Mouse (Mus musculus): ENCODE measurements around the gene Elp6. TPM values are rescaled to one million over a fixed set of nuclear protein-coding genes. Genes with fewer than 3 reads are reported as not detected.

Gene Elp6
- polyA plus RNA-seq, 1 experiment from 2014 or later = 36.8 TPM

DNA sequence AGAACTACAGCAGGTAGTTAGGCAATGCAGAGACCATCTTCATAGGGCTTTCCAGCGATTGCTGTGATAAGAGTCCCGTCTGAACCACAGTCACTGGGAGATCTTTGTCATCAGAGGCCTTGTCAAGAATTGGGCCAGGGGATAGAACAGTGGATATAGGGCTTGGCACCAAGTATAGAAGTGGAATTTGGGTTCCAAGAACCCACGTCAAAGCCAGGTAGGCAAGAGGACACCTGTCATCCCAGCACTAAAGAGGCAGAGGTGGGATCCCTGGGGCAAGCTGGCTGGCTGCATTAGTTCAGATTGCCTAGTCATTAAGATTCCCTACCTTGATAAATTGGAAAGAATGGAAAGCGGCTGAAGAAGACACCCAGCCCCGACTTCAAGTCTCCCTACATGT, 1.4 kb downstream of the Elp6 start:
- Histone ChIP-seq H3K4me1 (replicated peaks; ENCODE audit: control insufficient read depth, insufficient read depth, low read length) (peaks cover 12% of the 10 kb centered on the region), H3K9ac (replicated peaks; ENCODE audit: low read depth, low read length) (no peak overlapping the region), H3K27me3 (replicated peaks; ENCODE audit: control insufficient read depth, insufficient read depth, low read length) (no peaks in the 10 kb centered on the region), H3K36me3 (ENCODE audit: control insufficient read depth, insufficient read depth) (peaks cover 5% of the 10 kb centered on the region; the same call in 1 of the 2 replicates), H3K4me3 (replicated peaks; ENCODE audit: low read length) (no peak overlapping the region), H3K4me2 (ENCODE audit: low read length) (peak overlapping the region; percentile 77), H3K9me3 (ENCODE audit: control insufficient read depth, low read length) (no peaks in the 10 kb centered on the region), H3K27ac (ENCODE audit: low read length) (no peak overlapping the region)
- 93% methylated on average over 5 of the region's 5 CpGs for WGBS
- ATAC-seq = no peak

GRCm38 (mm10) chr9:110314706-110315105, 9.7 kb downstream of the Elp6 start:
- WGBS = 81% methylated on average over 5 of the region's 5 CpGs

GRCm38 (mm10) chr9:110315410-110315809, 10.4 kb downstream of the Elp6 start:
- Histone ChIP-seq H3K4me3 (replicated peaks; ENCODE audit: low read length) (no peak overlapping the region), H3K27ac (ENCODE audit: low read length) (no peak overlapping the region), H3K27me3 (replicated peaks; ENCODE audit: control insufficient read depth, insufficient read depth, low read length) (no peaks in the 10 kb centered on the region), H3K9ac (replicated peaks; ENCODE audit: low read depth, low read length) (no peak overlapping the region), H3K9me3 (ENCODE audit: control insufficient read depth, low read length) (no peaks in the 10 kb centered on the region), H3K4me2 (ENCODE audit: low read length) (no peak overlapping the region), H3K4me1 (replicated peaks; ENCODE audit: control insufficient read depth, insufficient read depth, low read length) (no peaks in the 10 kb centered on the region), H3K36me3 (ENCODE audit: control insufficient read depth, insufficient read depth) (peaks cover 18% of the 10 kb centered on the region)
- no peak for ATAC-seq
- 93% methylated on average over 6 of the region's 6 CpGs for WGBS

More at GRCm38 (mm10) chr9:110314706-110315105, 9.7 kb downstream of the Elp6 start:
- no peak overlapping the region for H3K27ac ChIP-seq (ENCODE audit: low read length)
- no peak for ATAC-seq
- H3K9me3 ChIP-seq (ENCODE audit: control insufficient read depth, low read length) = no peaks in the 10 kb centered on the region
- no peak overlapping the region for H3K4me2 ChIP-seq (ENCODE audit: low read length)
- H3K36me3 ChIP-seq (ENCODE audit: control insufficient read depth, insufficient read depth) = peaks cover 14% of the 10 kb centered on the region
- H3K27me3 ChIP-seq (replicated peaks; ENCODE audit: control insufficient read depth, insufficient read depth, low read length) = no peaks in the 10 kb centered on the region
- H3K4me3 ChIP-seq (replicated peaks; ENCODE audit: low read length) = no peak overlapping the region
- H3K9ac ChIP-seq (replicated peaks; ENCODE audit: low read depth, low read length) = no peak overlapping the region
- H3K4me1 ChIP-seq (replicated peaks; ENCODE audit: control insufficient read depth, insufficient read depth, low read length) = no peaks in the 10 kb centered on the region

DNA sequence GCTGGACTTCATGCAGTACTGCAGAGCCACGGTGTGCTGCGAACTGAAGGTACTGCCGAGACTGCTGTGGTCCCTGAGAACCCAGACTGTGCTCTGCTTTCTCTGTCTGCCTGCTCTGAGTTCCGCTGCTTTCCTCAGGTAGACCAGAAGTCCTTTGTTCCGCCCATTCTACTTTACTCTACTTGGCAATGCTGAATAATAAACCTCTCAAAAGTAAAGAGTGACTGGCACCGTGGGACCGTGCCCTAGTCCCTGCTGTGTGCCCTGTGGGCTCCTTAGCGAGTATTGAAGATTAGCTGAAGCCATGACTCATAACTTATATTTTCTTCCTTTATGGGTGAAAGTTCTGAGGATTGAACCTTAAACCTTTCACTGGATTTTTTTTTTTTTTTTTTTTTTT, 10.9 kb downstream of the Elp6 start:
- ATAC-seq = no peak
- Histone ChIP-seq H3K36me3 (ENCODE audit: control insufficient read depth, insufficient read depth) (peaks cover 15% of the 10 kb centered on the region), H3K4me2 (ENCODE audit: low read length) (no peak overlapping the region), H3K9ac (replicated peaks; ENCODE audit: low read depth, low read length) (no peak overlapping the region), H3K4me1 (replicated peaks; ENCODE audit: control insufficient read depth, insufficient read depth, low read length) (no peaks in the 10 kb centered on the region), H3K27ac (ENCODE audit: low read length) (no peak overlapping the region), H3K27me3 (replicated peaks; ENCODE audit: control insufficient read depth, insufficient read depth, low read length) (no peaks in the 10 kb centered on the region), H3K9me3 (ENCODE audit: control insufficient read depth, low read length) (no peaks in the 10 kb centered on the region), H3K4me3 (replicated peaks; ENCODE audit: low read length) (no peak overlapping the region)
- 97% methylated on average over 8 of the region's 8 CpGs for WGBS

DNA sequence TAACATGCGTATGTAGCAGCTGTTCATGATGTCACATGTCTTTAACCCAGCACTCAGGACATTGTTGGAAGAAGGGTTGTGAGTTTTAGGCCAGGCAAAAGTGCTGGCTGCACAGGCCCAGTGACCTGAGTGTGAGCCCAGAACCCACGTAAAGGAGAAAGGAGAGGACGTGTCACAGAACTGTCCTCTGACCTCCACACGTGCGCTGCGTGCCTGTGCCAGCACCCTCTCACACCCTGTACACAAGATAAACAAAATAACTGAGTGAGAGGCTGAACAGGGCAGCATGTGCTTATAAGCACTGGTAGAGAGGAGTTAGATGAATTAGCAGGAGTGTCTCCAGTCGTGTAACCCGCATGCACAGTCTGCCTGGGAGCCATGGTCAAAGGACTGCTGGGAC, 11.5 kb downstream of the Elp6 start:
- no peak for ATAC-seq
- H3K9me3 ChIP-seq (ENCODE audit: control insufficient read depth, low read length) = no peaks in the 10 kb centered on the region
- no peak overlapping the region for H3K27ac ChIP-seq (ENCODE audit: low read length)
- H3K4me2 ChIP-seq (ENCODE audit: low read length) = no peak overlapping the region
- H3K4me3 ChIP-seq (replicated peaks; ENCODE audit: low read length) = no peak overlapping the region
- 92% methylated on average over 8 of the region's 8 CpGs for WGBS
- H3K4me1 ChIP-seq (replicated peaks; ENCODE audit: control insufficient read depth, insufficient read depth, low read length) = no peaks in the 10 kb centered on the region
- H3K9ac ChIP-seq (replicated peaks; ENCODE audit: low read depth, low read length) = no peak overlapping the region
- H3K27me3 ChIP-seq (replicated peaks; ENCODE audit: control insufficient read depth, insufficient read depth, low read length) = no peaks in the 10 kb centered on the region
- peaks cover 13% of the 10 kb centered on the region for H3K36me3 ChIP-seq (ENCODE audit: control insufficient read depth, insufficient read depth)

DNA sequence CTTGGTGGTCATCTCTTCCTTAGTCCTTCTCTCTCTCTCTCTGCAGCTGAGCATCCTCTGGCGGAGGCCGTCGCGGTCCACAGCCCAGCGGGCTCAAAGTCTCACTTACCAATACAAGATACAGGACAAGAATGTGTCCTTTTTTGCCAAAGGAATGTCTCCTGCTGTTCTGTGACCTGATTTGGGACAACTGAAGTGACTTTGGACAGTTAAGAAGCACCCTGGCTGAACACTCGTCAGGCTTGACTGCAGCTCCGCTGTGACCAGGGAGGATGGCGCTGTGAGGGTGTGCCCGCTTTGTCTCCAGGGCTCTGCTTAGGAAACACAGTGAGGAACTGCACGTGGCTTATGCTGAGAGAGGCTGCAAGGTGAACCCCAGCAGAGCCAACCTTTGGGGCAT, 15.8 kb downstream of the Elp6 start:
- Histone ChIP-seq H3K9me3 (ENCODE audit: control insufficient read depth, low read length) (no peaks in the 10 kb centered on the region), H3K36me3 (ENCODE audit: control insufficient read depth, insufficient read depth) (peaks cover 7% of the 10 kb centered on the region; the same call in 1 of the 2 replicates), H3K27me3 (replicated peaks; ENCODE audit: control insufficient read depth, insufficient read depth, low read length) (no peaks in the 10 kb centered on the region), H3K4me1 (replicated peaks; ENCODE audit: control insufficient read depth, insufficient read depth, low read length) (no peaks in the 10 kb centered on the region), H3K4me3 (replicated peaks; ENCODE audit: low read length) (no peak overlapping the region), H3K4me2 (ENCODE audit: low read length) (no peak overlapping the region), H3K27ac (ENCODE audit: low read length) (no peak overlapping the region), H3K9ac (replicated peaks; ENCODE audit: low read depth, low read length) (no peak overlapping the region)
- ATAC-seq = no peak
- WGBS = 84% methylated on average over 10 of the region's 10 CpGs

- Histone ChIP-seq H3K36me3 (ENCODE audit: control insufficient read depth, insufficient read depth) (peaks cover 7% of the 10 kb centered on the region; the same call in 1 of the 2 replicates), H3K9me3 (ENCODE audit: control insufficient read depth, low read length) (no peaks in the 10 kb centered on the region), H3K4me2 (ENCODE audit: low read length) (no peak overlapping the region), H3K27ac (ENCODE audit: low read length) (no peak overlapping the region), H3K27me3 (replicated peaks; ENCODE audit: control insufficient read depth, insufficient read depth, low read length) (no peaks in the 10 kb centered on the region), H3K4me3 (replicated peaks; ENCODE audit: low read length) (no peak overlapping the region), H3K9ac (replicated peaks; ENCODE audit: low read depth, low read length) (no peak overlapping the region), H3K4me1 (replicated peaks; ENCODE audit: control insufficient read depth, insufficient read depth, low read length) (no peaks in the 10 kb centered on the region)
- ATAC-seq = no peak
Measured at GRCm38 (mm10) chr9:110322972-110323371, 18.0 kb downstream of the Elp6 start.

DNA sequence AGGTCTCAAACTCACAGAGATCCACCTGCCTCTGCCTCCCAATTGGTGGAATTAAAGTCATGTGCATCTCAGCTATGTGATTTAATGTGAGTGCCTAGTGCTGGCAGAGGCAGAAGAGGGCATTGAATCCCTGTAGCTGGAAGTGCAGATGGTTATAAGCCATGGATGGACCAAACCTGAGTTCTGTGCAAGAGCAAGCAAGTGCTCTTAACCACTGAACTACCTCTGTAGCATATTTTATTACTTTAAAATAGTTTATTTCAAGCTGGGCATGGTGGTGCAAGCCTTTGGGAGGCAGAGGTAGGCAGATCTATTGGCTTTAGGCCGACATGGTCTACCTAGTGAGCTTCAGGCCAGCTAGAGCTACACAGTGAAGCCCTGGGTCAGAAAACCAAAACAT, 19.2 kb downstream of the Elp6 start:
- Histone ChIP-seq H3K4me3 (replicated peaks; ENCODE audit: low read length) (no peak overlapping the region), H3K27me3 (replicated peaks; ENCODE audit: control insufficient read depth, insufficient read depth, low read length) (no peaks in the 10 kb centered on the region), H3K9me3 (ENCODE audit: control insufficient read depth, low read length) (no peaks in the 10 kb centered on the region), H3K36me3 (ENCODE audit: control insufficient read depth, insufficient read depth) (peaks cover 7% of the 10 kb centered on the region; the same call in 1 of the 2 replicates), H3K4me1 (replicated peaks; ENCODE audit: control insufficient read depth, insufficient read depth, low read length) (no peaks in the 10 kb centered on the region), H3K27ac (ENCODE audit: low read length) (no peak overlapping the region), H3K4me2 (ENCODE audit: low read length) (no peak overlapping the region), H3K9ac (replicated peaks; ENCODE audit: low read depth, low read length) (no peak overlapping the region)
- WGBS = 93% methylated on average over 1 of the region's 1 CpGs
- ATAC-seq = no peak

GRCm38 (mm10) chr9:110328178-110328577, 23.2 kb downstream of the Elp6 start:
- no peak for ATAC-seq
- no peak overlapping the region for H3K4me2 ChIP-seq (ENCODE audit: low read length)
- WGBS = 92% methylated on average over 2 of the region's 2 CpGs
- H3K27me3 ChIP-seq (replicated peaks; ENCODE audit: control insufficient read depth, insufficient read depth, low read length) = no peaks in the 10 kb centered on the region
- no peak overlapping the region for H3K27ac ChIP-seq (ENCODE audit: low read length)
- H3K36me3 ChIP-seq (ENCODE audit: control insufficient read depth, insufficient read depth) = no peaks in the 10 kb centered on the region
- H3K9me3 ChIP-seq (ENCODE audit: control insufficient read depth, low read length) = no peaks in the 10 kb centered on the region
- H3K4me3 ChIP-seq (replicated peaks; ENCODE audit: low read length) = no peak overlapping the region
- no peak overlapping the region for H3K9ac ChIP-seq (replicated peaks; ENCODE audit: low read depth, low read length)
- H3K4me1 ChIP-seq (replicated peaks; ENCODE audit: control insufficient read depth, insufficient read depth, low read length) = no peaks in the 10 kb centered on the region

- Histone ChIP-seq H3K27ac (ENCODE audit: low read length) (no peak overlapping the region), H3K27me3 (replicated peaks; ENCODE audit: control insufficient read depth, insufficient read depth, low read length) (no peaks in the 10 kb centered on the region), H3K36me3 (ENCODE audit: control insufficient read depth, insufficient read depth) (no peaks in the 10 kb centered on the region), H3K9me3 (ENCODE audit: control insufficient read depth, low read length) (no peaks in the 10 kb centered on the region), H3K4me1 (replicated peaks; ENCODE audit: control insufficient read depth, insufficient read depth, low read length) (peaks cover 4% of the 10 kb centered on the region), H3K4me2 (ENCODE audit: low read length) (no peak overlapping the region), H3K9ac (replicated peaks; ENCODE audit: low read depth, low read length) (no peak overlapping the region), H3K4me3 (replicated peaks; ENCODE audit: low read length) (no peak overlapping the region)
- WGBS = 78% methylated on average over 5 of the region's 5 CpGs
- no peak for ATAC-seq
Measured at GRCm38 (mm10) chr9:110328946-110329630, 24.1 kb downstream of the Elp6 start.

Data from forebrain, embryonic 16.5 days (tissue).